Mouse (Mus musculus): ENCODE measurements at regions not wholly inside any gene's neighbourhood (a gene's known extent, or its start where the extent isn't known, plus 50 kb on each side); places are given as distances from the start of the nearest gene placed in this dataset.

- Histone ChIP-seq H3K4me2 (no peak overlapping the region), H3K4me1 (replicated peaks) (peaks cover 9% of the 10 kb centered on the region; the same call in 1 of the 2 replicates), H3K9me3 (no peaks in the 10 kb centered on the region), H3K4me3 (no peak overlapping the region), H3K36me3 (no peaks in the 10 kb centered on the region), H3K27me3 (no peaks in the 10 kb centered on the region; the same call in 1 of the 2 replicates), H3K27ac (replicated peaks) (no peak overlapping the region), H3K9ac (no peak overlapping the region)
- no peak for ATAC-seq (ENCODE audit: low FRiP score, low read depth)
- 80% methylated on average over 7 of the region's 7 CpGs for WGBS
Measured at GRCm38 (mm10) chr1:35826575-35827114, 241.6 kb upstream of the Hs6st1 start.

- no peak for ATAC-seq (ENCODE audit: low FRiP score, low read depth)
- H3K4me3 ChIP-seq: no peak overlapping the region
- H3K36me3 ChIP-seq: no peaks in the 10 kb centered on the region
- WGBS: 76% methylated on average over 3 of the region's 3 CpGs
- no peaks in the 10 kb centered on the region; the same call in 1 of the 2 replicates for H3K27me3 ChIP-seq
- no peak overlapping the region for H3K27ac ChIP-seq (replicated peaks)
- H3K9ac ChIP-seq: no peak overlapping the region
- H3K4me1 ChIP-seq (replicated peaks): peaks cover 7% of the 10 kb centered on the region; the same call in 1 of the 2 replicates
- no peaks in the 10 kb centered on the region for H3K9me3 ChIP-seq
- no peak overlapping the region for H3K4me2 ChIP-seq
Measured at GRCm38 (mm10) chr1:35827471-35827870, 240.7 kb upstream of the Hs6st1 start.

DNA sequence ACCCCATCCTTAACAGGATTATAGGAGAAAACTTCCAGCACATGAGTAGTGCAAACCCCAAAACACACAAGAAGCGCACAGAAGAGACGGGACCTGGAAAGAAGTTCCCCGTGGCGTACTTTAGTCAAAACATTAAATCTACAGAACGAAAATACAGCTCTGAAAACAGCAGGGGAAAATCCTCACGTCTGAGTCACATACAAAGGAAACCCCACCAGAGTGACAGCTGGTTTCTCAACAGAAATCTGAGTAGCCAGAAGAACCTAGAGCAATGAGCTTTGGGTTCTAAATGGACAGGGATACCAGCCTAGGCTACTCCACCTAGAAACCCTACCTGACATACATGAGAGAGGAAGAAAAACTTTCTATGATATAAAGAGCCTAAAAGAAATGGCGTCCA, 234.0 kb upstream of the Hs6st1 start:
- ATAC-seq (ENCODE audit: low FRiP score, low read depth): no peak
- Histone ChIP-seq H3K36me3 (no peaks in the 10 kb centered on the region), H3K9me3 (no peaks in the 10 kb centered on the region), H3K4me3 (no peak overlapping the region), H3K4me2 (no peak overlapping the region), H3K27ac (replicated peaks) (no peak overlapping the region), H3K9ac (no peak overlapping the region), H3K4me1 (replicated peaks) (no peaks in the 10 kb centered on the region), H3K27me3 (no peaks in the 10 kb centered on the region; the same call in 1 of the 2 replicates)
- WGBS: 69% methylated on average over 7 of the region's 7 CpGs

DNA sequence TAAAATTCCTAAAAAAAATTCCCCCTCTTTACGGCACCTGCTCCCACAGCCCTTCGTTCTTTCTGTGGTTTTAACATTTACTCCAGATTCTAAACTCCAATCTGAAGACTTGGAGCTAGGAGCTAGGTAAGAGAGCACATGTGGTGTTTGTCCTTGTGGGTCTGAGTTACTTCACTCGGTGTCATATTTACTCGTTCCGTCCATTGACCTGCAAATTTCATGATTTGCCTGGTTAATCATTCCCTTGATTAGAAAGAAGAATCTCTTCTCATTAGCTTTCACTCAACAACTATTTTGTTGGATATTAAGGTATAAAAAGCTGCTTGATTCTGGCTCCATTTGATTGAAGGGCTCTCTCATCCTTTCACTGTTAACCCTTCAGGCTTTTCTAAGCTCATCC, 231.6 kb upstream of the Hs6st1 start:
- no peaks in the 10 kb centered on the region for H3K9me3 ChIP-seq
- WGBS: 88% methylated on average over 5 of the region's 5 CpGs
- no peaks in the 10 kb centered on the region for H3K36me3 ChIP-seq
- H3K4me3 ChIP-seq: no peak overlapping the region
- H3K27ac ChIP-seq (replicated peaks): no peak overlapping the region
- no peaks in the 10 kb centered on the region for H3K4me1 ChIP-seq (replicated peaks)
- no peak overlapping the region for H3K9ac ChIP-seq
- no peak for ATAC-seq (ENCODE audit: low FRiP score, low read depth)
- no peak overlapping the region for H3K4me2 ChIP-seq
- H3K27me3 ChIP-seq: no peaks in the 10 kb centered on the region

GRCm38 (mm10) chr1:35838625-35839024, 229.6 kb upstream of the Hs6st1 start:
- H3K9ac ChIP-seq: no peak overlapping the region
- no peak overlapping the region for H3K27ac ChIP-seq (replicated peaks)
- WGBS: 70% methylated on average over 3 of the region's 3 CpGs
- H3K4me2 ChIP-seq: no peak overlapping the region
- no peak for ATAC-seq (ENCODE audit: low FRiP score, low read depth)
- H3K4me3 ChIP-seq: no peak overlapping the region
- H3K36me3 ChIP-seq: no peaks in the 10 kb centered on the region
- H3K9me3 ChIP-seq: no peaks in the 10 kb centered on the region
- H3K4me1 ChIP-seq (replicated peaks): no peaks in the 10 kb centered on the region
- no peaks in the 10 kb centered on the region for H3K27me3 ChIP-seq

DNA sequence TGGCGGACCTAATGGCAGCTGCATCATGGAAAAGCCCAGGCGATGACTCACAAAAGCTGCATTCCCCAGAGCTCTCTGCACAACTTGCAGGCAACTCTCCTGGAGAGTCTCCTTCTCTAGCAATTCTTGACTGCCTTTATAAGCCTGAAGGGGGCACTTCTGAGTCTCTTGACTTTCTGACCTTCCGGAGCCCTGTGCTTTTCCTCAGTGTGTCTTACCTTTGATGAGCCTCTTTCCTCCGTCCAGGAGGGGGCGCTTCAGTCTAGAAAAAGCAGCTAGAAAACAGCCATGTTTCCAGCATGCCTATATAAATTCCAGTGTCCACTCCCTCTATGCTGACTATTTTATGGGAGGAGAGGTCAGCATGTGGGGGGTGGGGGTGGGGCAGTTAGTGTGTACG, 228.8 kb upstream of the Hs6st1 start:
- H3K9me3 ChIP-seq: no peaks in the 10 kb centered on the region
- no peak for ATAC-seq (ENCODE audit: low FRiP score, low read depth)
- 82% methylated on average over 6 of the region's 6 CpGs for WGBS
- H3K9ac ChIP-seq: no peak overlapping the region
- H3K36me3 ChIP-seq: no peaks in the 10 kb centered on the region
- no peaks in the 10 kb centered on the region for H3K27me3 ChIP-seq
- no peak overlapping the region for H3K4me3 ChIP-seq
- no peaks in the 10 kb centered on the region for H3K4me1 ChIP-seq (replicated peaks)
- H3K4me2 ChIP-seq: no peak overlapping the region
- H3K27ac ChIP-seq (replicated peaks): no peak overlapping the region

- no peak for ATAC-seq (ENCODE audit: low FRiP score, low read depth)
- 88% methylated on average over 2 of the region's 2 CpGs for WGBS
- Histone ChIP-seq H3K27ac (replicated peaks) (no peak overlapping the region), H3K36me3 (no peaks in the 10 kb centered on the region), H3K4me1 (replicated peaks) (no peaks in the 10 kb centered on the region), H3K27me3 (no peaks in the 10 kb centered on the region), H3K4me2 (no peak overlapping the region), H3K4me3 (no peak overlapping the region), H3K9me3 (no peaks in the 10 kb centered on the region), H3K9ac (no peak overlapping the region)
Measured at GRCm38 (mm10) chr1:35841626-35842025, 226.6 kb upstream of the Hs6st1 start.

- Histone ChIP-seq H3K4me3 (no peak overlapping the region), H3K36me3 (no peaks in the 10 kb centered on the region), H3K9me3 (no peaks in the 10 kb centered on the region), H3K9ac (no peak overlapping the region), H3K27me3 (no peaks in the 10 kb centered on the region), H3K4me1 (replicated peaks) (no peaks in the 10 kb centered on the region), H3K27ac (replicated peaks) (no peak overlapping the region), H3K4me2 (no peak overlapping the region)
- ATAC-seq (ENCODE audit: low FRiP score, low read depth): no peak
- 96% methylated on average over 4 of the region's 4 CpGs for WGBS
Measured at GRCm38 (mm10) chr1:35842707-35843106, 225.5 kb upstream of the Hs6st1 start.

- H3K9me3 ChIP-seq: no peaks in the 10 kb centered on the region
- ATAC-seq (ENCODE audit: low FRiP score, low read depth): no peak
- no peaks in the 10 kb centered on the region for H3K4me1 ChIP-seq (replicated peaks)
- no peak overlapping the region for H3K4me3 ChIP-seq
- no peak overlapping the region for H3K27ac ChIP-seq (replicated peaks)
- H3K36me3 ChIP-seq: no peaks in the 10 kb centered on the region
- H3K4me2 ChIP-seq: no peak overlapping the region
- H3K27me3 ChIP-seq: no peaks in the 10 kb centered on the region
- no peak overlapping the region for H3K9ac ChIP-seq
- WGBS: 86% methylated on average over 3 of the region's 3 CpGs
Measured at GRCm38 (mm10) chr1:35843566-35843965, 224.6 kb upstream of the Hs6st1 start.

DNA sequence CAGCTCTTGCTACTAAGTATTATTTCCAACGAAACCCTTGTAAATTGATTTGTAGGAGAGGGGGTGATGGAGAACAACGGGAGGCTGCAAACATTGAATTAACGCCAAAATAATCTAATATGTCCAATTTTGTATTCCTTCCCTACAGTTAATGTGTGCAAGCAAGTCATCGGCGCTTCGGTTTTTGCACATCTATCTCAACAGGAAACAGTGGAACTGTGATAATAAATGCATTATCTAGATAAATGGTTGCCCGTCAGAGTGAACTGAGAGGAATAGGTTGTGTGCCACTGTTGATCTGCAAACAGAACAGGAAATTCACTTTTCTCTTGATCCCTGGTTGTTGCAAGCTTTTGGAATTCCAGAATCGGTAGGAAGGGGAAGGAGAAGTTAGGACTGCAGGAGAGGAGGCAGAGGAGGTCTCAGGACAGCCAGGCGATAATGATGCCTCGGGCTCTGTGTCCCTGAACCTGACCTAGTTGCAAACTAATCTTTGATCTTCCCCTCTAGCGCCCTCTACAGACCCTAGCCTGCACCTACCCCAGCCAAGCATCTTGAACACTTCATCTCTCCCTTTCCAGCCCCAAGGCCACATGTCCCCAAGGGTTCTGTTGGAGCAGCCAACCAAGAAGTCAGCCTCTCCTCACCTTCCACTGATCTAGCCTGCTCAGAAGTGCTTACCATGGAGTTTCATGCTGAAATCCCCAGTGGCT, 221.8 kb upstream of the Hs6st1 start:
- Histone ChIP-seq H3K9me3 (no peaks in the 10 kb centered on the region), H3K4me3 (no peak overlapping the region), H3K9ac (no peak overlapping the region), H3K36me3 (no peaks in the 10 kb centered on the region), H3K27ac (replicated peaks) (no peak overlapping the region), H3K27me3 (no peaks in the 10 kb centered on the region), H3K4me2 (no peak overlapping the region), H3K4me1 (replicated peaks) (peaks cover 5% of the 10 kb centered on the region; the same call in 1 of the 2 replicates)
- no peak for ATAC-seq (ENCODE audit: low FRiP score, low read depth)
- WGBS: 58% methylated on average over 11 of the region's 11 CpGs

- WGBS: 85% methylated on average over 12 of the region's 12 CpGs
- no peaks in the 10 kb centered on the region for H3K36me3 ChIP-seq
Measured at GRCm38 (mm10) chr1:35848160-35848954, 219.8 kb upstream of the Hs6st1 start.

More at GRCm38 (mm10) chr1:35848160-35848954, 219.8 kb upstream of the Hs6st1 start:
- Histone ChIP-seq H3K4me1 (replicated peaks) (peaks cover 5% of the 10 kb centered on the region; the same call in 1 of the 2 replicates), H3K9me3 (no peaks in the 10 kb centered on the region), H3K27ac (replicated peaks) (no peak overlapping the region), H3K4me2 (no peak overlapping the region), H3K27me3 (no peaks in the 10 kb centered on the region), H3K4me3 (no peak overlapping the region), H3K9ac (no peak overlapping the region)
- ATAC-seq (ENCODE audit: low FRiP score, low read depth): no peak

Data from hindbrain, embryonic 15.5 days (tissue).